Mouse (Mus musculus) lung, adult 2 months (tissue): Measurements from ENCODE around the gene Oma1.

Source experiments
- CTCF ChIP-seq: fragments of 200-500 bp; IDR thresholded peaks from 2 replicates; pipeline ENCODE4 v1.5.1; 2011; ENCODE audit warnings: mild to moderate bottlenecking, low read length, control low read depth; ENCODE audit not compliant: insufficient read depth
- POLR2A ChIP-seq: fragments of 200-500 bp; IDR thresholded peaks from 2 replicates; pipeline ENCODE4 v1.6.1; 2011; ENCODE audit warnings: low read depth, mild to moderate bottlenecking, control low read depth, low read length, borderline replicate concordance; ENCODE audit errors: extremely low read depth

DNA sequence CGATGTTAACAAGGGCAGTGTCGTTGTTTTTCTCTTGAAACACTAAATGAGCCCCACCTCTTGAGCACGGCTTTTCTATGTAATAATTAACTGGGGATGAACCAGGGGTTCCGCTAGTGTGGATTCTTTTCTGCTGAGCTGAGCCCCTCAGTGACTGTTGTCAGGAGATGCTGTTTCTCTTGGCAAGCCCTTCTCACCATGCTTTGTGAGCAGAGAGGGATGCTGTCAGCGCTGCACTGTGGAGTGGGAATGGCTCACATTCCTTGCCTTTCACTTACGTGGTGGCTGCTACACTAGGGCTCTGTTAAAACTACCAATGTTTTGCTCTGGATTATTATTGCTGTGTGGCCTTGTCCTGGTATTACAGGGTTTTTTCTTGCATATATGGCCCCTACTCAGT lies 15.7 kb downstream of the Oma1 start:
- TF ChIP-seq POLR2A (no peak), CTCF (no peak)
